Mouse (Mus musculus) thymus, adult 2 months (tissue): ENCODE results near the gene Nostrin.

Experiments
- CTCF ChIP-seq: fragments of 200-500 bp; IDR thresholded peaks from 2 replicates; pipeline ENCODE4 v1.5.1; 2012; ENCODE audit warnings: mild to moderate bottlenecking, control low read depth, low read length, moderate library complexity, borderline replicate concordance; ENCODE audit not compliant: control insufficient read depth, poor library complexity, insufficient read depth; ENCODE audit errors: extremely low read depth
- POLR2A ChIP-seq: fragments of 200-500 bp; IDR thresholded peaks from 2 replicates; pipeline ENCODE4 v1.6.1; 2012; ENCODE audit warnings: mild to moderate bottlenecking, low read length, control low read depth, moderate library complexity; ENCODE audit not compliant: control insufficient read depth, poor library complexity, insufficient read depth; ENCODE audit errors: extremely low read depth

GRCm38 (mm10) chr2:69132488-69133040 is 3.0 kb upstream of the Nostrin start:
- TF ChIP-seq POLR2A (no peak), CTCF (no peak)
